Mouse (Mus musculus) liver, embryonic 14.5 days (tissue): Measurements from ENCODE around the gene Tmem8. TPM values are rescaled to one million over a fixed set of nuclear protein-coding genes. Genes with fewer than 3 reads are reported as not detected.

Experiments used
- ATAC-seq: fragments of 200-750 bp; cut with Nextera tagmentation; 2 replicates; pipeline ENCODE4 v1.8.0; 2017; ENCODE audit warnings: moderate number of reproducible peaks, mild to moderate bottlenecking, moderate library complexity; ENCODE audit not compliant: insufficient read depth
- DNase-seq, 3 experiments: peaks; one replicate each; pipeline ENCODE4 v3.0.0-alpha.2; 2012 to 2013; ENCODE audit warnings: low read depth in 3 of 3, low spot score in 3 of 3
- H3K27ac ChIP-seq: fragments of 300-500 bp; sonication (generic); 2 replicates; pipeline ENCODE4 v1.5.1; 2014; ENCODE audit warnings: moderate library complexity, mild to moderate bottlenecking, control low read depth, inconsistent platforms
- H3K27me3 ChIP-seq: fragments of 300-500 bp; sonication (generic); 2 replicates; pipeline ENCODE4 v1.6.1; 2014; ENCODE audit warnings: mild to moderate bottlenecking, low read length, moderate library complexity; ENCODE audit not compliant: control insufficient read depth, insufficient read depth
- H3K36me3 ChIP-seq: fragments of 300-500 bp; sonication (generic); replicated peaks from 2 replicates; pipeline ENCODE4 v1.6.1; 2014; ENCODE audit warnings: low read depth; ENCODE audit not compliant: control insufficient read depth, insufficient read depth
- H3K4me1 ChIP-seq, 2 experiments: fragments of 200-500 bp in 1 of 2; fragments of 300-500 bp in 1 of 2; sonication (generic) in 1 of 2; replicated peaks; 2 replicates each; pipeline ENCODE4 v1.6.1; 2012 to 2014; ENCODE audit warnings: antibody characterized with exemption in 1 of 2, inconsistent platforms in 1 of 2, low read length in 1 of 2; ENCODE audit not compliant: control insufficient read depth in 2 of 2, insufficient read depth in 2 of 2
- H3K4me2 ChIP-seq: fragments of 300-500 bp; sonication (generic); 2 replicates; pipeline ENCODE4 v1.6.1; 2014; ENCODE audit warnings: low read depth, mild to moderate bottlenecking, control low read depth, moderate library complexity
- H3K4me3 ChIP-seq, 2 experiments: fragments of 200-500 bp in 1 of 2; fragments of 300-500 bp in 1 of 2; sonication (generic) in 1 of 2; 2 replicates each; pipeline ENCODE4 v1.5.1; 2012 to 2014; ENCODE audit warnings: low read depth in 2 of 2, low read length in 2 of 2, mild to moderate bottlenecking in 2 of 2, control low read depth in 1 of 2, inconsistent platforms in 1 of 2, moderate library complexity in 1 of 2; ENCODE audit not compliant: insufficient read depth in 1 of 2
- H3K9ac ChIP-seq: fragments of 300-500 bp; sonication (generic); replicated peaks from 2 replicates; pipeline ENCODE4 v1.6.1; 2014; ENCODE audit warnings: mild to moderate bottlenecking, control low read depth, moderate library complexity
- H3K9me3 ChIP-seq: fragments of 300-500 bp; sonication (generic); 2 replicates; pipeline ENCODE4 v1.6.1; 2016; ENCODE audit warnings: low read length, mixed read lengths; ENCODE audit not compliant: control insufficient read depth
- CTCF ChIP-seq: IDR thresholded peaks from 2 replicates; pipeline ENCODE4 v1.5.1; 2016; ENCODE audit warnings: antibody characterized with exemption, low read depth, control low read depth
- EP300 ChIP-seq: IDR thresholded peaks from 2 replicates; pipeline ENCODE4 v1.6.1; 2016; ENCODE audit warnings: antibody characterized with exemption, low read depth
- WGBS: fragments of 180-500 bp; shearing (Covaris S2); extraction: QIAGEN DNeasy Blood & Tissue Kit; methylation state at CpG from one replicate; pipeline ENCODE4 v1.1.7; 2014; ENCODE audit not compliant: insufficient replicate concordance; 5-methylcytosine and 5-hydroxymethylcytosine counted together
- polyA plus RNA-seq, 2 experiments: library from polyadenylated mRNA; depleted of rRNA in 1 of 2; stranded (reverse) in 1 of 2; unstranded in 1 of 2; fragments of >200 nt; fragmentation: Nextera tagmentation in 1 of 2; extraction: Ambion mirVana in 1 of 2; gene quantifications; 2 replicates each; pipeline versions ENCODE4 v1.2.1 to v1.2.3; 2012 to 2014

Gene Tmem8
- polyA plus RNA-seq, 2 experiments = 0.88 to 2.8 TPM

GRCm38 (mm10) chr17:26123267-26123684 is 10.2 kb downstream of the Tmem8 start, which contains the start of gene Mrpl28:
Gene Mrpl28, plus strand, starts transcription at chr17:26123500.
- Histone ChIP-seq H3K27me3 (no peaks in the 10 kb centered on the region), H3K27ac (peak within 1 kb of the TSS; percentile 15), H3K4me2 (peak within 1 kb of the TSS; percentile 93), H3K4me1 (peaks cover 6 to 10% of the 10 kb centered on the region in 2 experiments), H3K36me3 (peaks cover 16% of the 10 kb centered on the region), H3K9me3 (no peaks in the 10 kb centered on the region), H3K9ac (peak within 1 kb of the TSS; percentile 80), H3K4me3 (peak within 1 kb of the TSS; percentile 90 to 98)
- TF ChIP-seq CTCF (no peak), EP300 (no peak)
- ATAC-seq (peak; percentile 84), DNase-seq (peak; percentile 88 to 92 (median 92))
- under 1% methylated on average over 32 of the region's 32 CpGs for WGBS

- H3K36me3 ChIP-seq = peaks cover 16% of the 10 kb centered on the region
- no peak for DNase-seq
- peaks cover 6 to 10% of the 10 kb centered on the region in 2 experiments for H3K4me1 ChIP-seq
- TF ChIP-seq CTCF (no peak), EP300 (no peak)
- no peak for ATAC-seq
- H3K27me3 ChIP-seq = no peaks in the 10 kb centered on the region
- peak overlapping the region; percentile 80 for H3K9ac ChIP-seq
- WGBS = 74% methylated on average over 7 of the region's 7 CpGs
- H3K4me3 ChIP-seq = peak overlapping the region; percentile 90 to 98
- H3K27ac ChIP-seq = no peak overlapping the region
- peak overlapping the region; percentile 93 for H3K4me2 ChIP-seq
- no peaks in the 10 kb centered on the region for H3K9me3 ChIP-seq
Observed at GRCm38 (mm10) chr17:26124560-26124959, 11.5 kb downstream of the Tmem8 start.

DNA sequence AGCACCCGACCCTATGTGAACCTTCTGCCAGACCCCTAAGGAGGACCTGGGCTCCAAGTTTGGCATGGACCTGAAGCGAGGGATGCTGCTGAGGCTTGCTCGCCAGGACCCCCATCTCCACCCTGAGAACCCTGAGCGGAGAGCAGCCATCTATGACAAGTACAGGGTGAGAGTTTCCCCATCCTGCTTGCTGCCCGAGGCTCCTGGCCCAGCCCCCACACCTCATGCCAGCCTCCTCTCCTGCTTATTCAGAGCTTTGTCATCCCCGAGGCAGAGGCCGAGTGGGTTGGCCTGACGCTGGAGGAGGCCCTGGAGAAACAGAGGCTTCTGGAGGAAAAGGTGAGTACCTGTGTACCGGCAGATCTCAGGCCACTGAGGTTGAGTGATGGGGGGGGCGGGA is 12.1 kb downstream of the Tmem8 start:
- WGBS = 84% methylated on average over 10 of the region's 10 CpGs
- Histone ChIP-seq H3K36me3 (peaks cover 16% of the 10 kb centered on the region), H3K4me1 (peaks cover 6% of the 10 kb centered on the region in 2 experiments), H3K27ac (no peak overlapping the region), H3K4me2 (no peak overlapping the region), H3K27me3 (no peaks in the 10 kb centered on the region), H3K4me3 (no peak overlapping the region), H3K9me3 (no peaks in the 10 kb centered on the region), H3K9ac (no peak overlapping the region)
- TF ChIP-seq EP300 = no peak
- TF ChIP-seq CTCF = no peak
- ATAC-seq = no peak
- DNase-seq = no peak

GRCm38 (mm10) chr17:26131062-26131732 is 18.1 kb downstream of the Tmem8 start:
- Histone ChIP-seq H3K4me1 (no peaks in the 10 kb centered on the region), H3K27ac (no peak overlapping the region), H3K9me3 (no peaks in the 10 kb centered on the region), H3K4me2 (no peak overlapping the region), H3K36me3 (peaks cover 17% of the 10 kb centered on the region), H3K27me3 (no peaks in the 10 kb centered on the region), H3K4me3 (no peak overlapping the region), H3K9ac (no peak overlapping the region)
- DNase-seq (no peak), ATAC-seq (no peak)
- TF ChIP-seq CTCF = no peak
- no peak for TF ChIP-seq EP300
- WGBS = 84% methylated on average over 18 of the region's 18 CpGs

GRCm38 (mm10) chr17:26131856-26132853 is 19.1 kb downstream of the Tmem8 start:
- Histone ChIP-seq H3K9me3 (no peaks in the 10 kb centered on the region), H3K4me3 (no peak overlapping the region), H3K4me1 (no peaks in the 10 kb centered on the region), H3K27ac (no peak overlapping the region), H3K4me2 (no peak overlapping the region), H3K9ac (no peak overlapping the region), H3K27me3 (no peaks in the 10 kb centered on the region), H3K36me3 (peaks cover 7% of the 10 kb centered on the region)
- no peak for TF ChIP-seq EP300
- no peak for TF ChIP-seq CTCF
- no peak for DNase-seq
- no peak for ATAC-seq
- 84% methylated on average over 18 of the region's 18 CpGs for WGBS
